32 mouse cellular contexts compared by ENCODE assay signal in genomic region chr5:123986925-123987324, GRCm38 (mm10). TPM values are rescaled to one million over a fixed set of nuclear protein-coding genes. Genes with fewer than 3 reads are reported as not detected.
DNase-seq lines count a peak whose midpoint lies in the region; ATAC-seq and TF ChIP-seq lines count a peak whose summit lies in the region.
"Had no signal": no experiment of that assay in that cellular context is flagged by ENCODE, and none has a peak within 500 bp of the region (broad histone marks: within the 10 kb centered on the region; RNA-seq: fewer than 3 reads in every experiment).

No protein-coding gene starts in this region.

- H3K9ac ChIP-seq in kidney, embryonic 15.5 days, result no peak overlapping the region
- no peak overlapping the region for H3K9ac ChIP-seq in lung, postnatal 0 days (replicated peaks; ENCODE audit: low read depth)
- H3K9ac ChIP-seq: embryonic facial prominence, embryonic 15.5 days; heart, embryonic 12.5 days; liver, postnatal 0 days; midbrain, embryonic 13.5 days; neural tube, embryonic 12.5 days had no signal

- H3K4me3 ChIP-seq in kidney, embryonic 15.5 days (replicated peaks), result no peak overlapping the region
- no peak overlapping the region for H3K4me3 ChIP-seq in lung, postnatal 0 days (ENCODE audit: low read depth, low read length)
- H3K4me3 ChIP-seq: embryonic facial prominence, embryonic 15.5 days; heart, embryonic 12.5 days; hindbrain, embryonic 10.5 days; left cerebral cortex, adult 2 months; megakaryocyte, embryonic 14.5 days; midbrain, embryonic 13.5 days; neural tube, embryonic 12.5 days had no signal

- ATAC-seq in kidney, embryonic 15.5 days (replicated peaks; ENCODE audit: low FRiP score), result peak; percentile 44
- ATAC-seq in lung, postnatal 0 days, result peak; percentile 50
- ATAC-seq: forebrain, embryonic 16.5 days; hindbrain, embryonic 16.5 days; liver, postnatal 0 days; midbrain, embryonic 13.5 days had no signal

- no peak for TF ChIP-seq EP300 in lung, postnatal 0 days (IDR thresholded peaks at IDR 0.05)

- no peaks in the 10 kb centered on the region for H3K9me3 ChIP-seq in kidney, embryonic 15.5 days (replicated peaks)
- H3K9me3 ChIP-seq in lung, postnatal 0 days (ENCODE audit: low read length), result no peaks in the 10 kb centered on the region
- H3K9me3 ChIP-seq: embryonic facial prominence, embryonic 15.5 days; G1E; heart, embryonic 12.5 days; hindbrain, embryonic 10.5 days; megakaryocyte, embryonic 14.5 days; midbrain, embryonic 13.5 days; neural tube, embryonic 12.5 days had no signal

- H3K27me3 ChIP-seq in kidney, embryonic 15.5 days, result no peaks in the 10 kb centered on the region
- no peaks in the 10 kb centered on the region for H3K27me3 ChIP-seq in lung, postnatal 0 days (replicated peaks; ENCODE audit: insufficient read depth, low read length)
- H3K27me3 ChIP-seq: CH12.LX; embryonic facial prominence, embryonic 15.5 days; heart, embryonic 12.5 days had no signal

- WGBS in kidney, embryonic 15.5 days, result 23% methylated on average over 2 of the region's 2 CpGs
- WGBS in lung, postnatal 0 days, result 27% methylated on average over 2 of the region's 2 CpGs

- no peak for DNase-seq in kidney, postnatal 10 days
- DNase-seq in lung, postnatal 0 days (ENCODE audit: low spot score), result no peak
- DNase-seq in lung, postnatal 25 days (ENCODE audit: low spot score), result no peak
- DNase-seq in lung, postnatal 36 days, result peak; percentile 47
- no peak for DNase-seq in liver
- DNase-seq in neural tube, embryonic 10.5 days (ENCODE audit: extremely low spot score, low spot score), result no peak
- DNase-seq: adrenal gland, adult 8-10 months; B cell, adult 2 months; cerebellum, adult 18-20 months; embryo, embryonic 11 days; gastrocnemius, postnatal 14 days; heart, adult 18-20 months; heart, postnatal 10 days; kidney, adult 2 months; liver, postnatal 0 days; right cerebral cortex, postnatal 14 days; spleen, adult 18-20 months; thymus, adult 2 months; thymus, postnatal 4 days had no signal

- no peak for TF ChIP-seq CTCF in lung, postnatal 0 days (IDR thresholded peaks at IDR 0.05)

- H3K36me3 ChIP-seq in kidney, embryonic 15.5 days, result peaks cover 4% of the 10 kb centered on the region; the same call in 1 of the 2 replicates
- no peaks in the 10 kb centered on the region for H3K36me3 ChIP-seq in lung, postnatal 0 days (ENCODE audit: insufficient read depth, low read length)
- H3K36me3 ChIP-seq: heart, embryonic 12.5 days; hindbrain, embryonic 10.5 days; midbrain, embryonic 13.5 days; neural tube, embryonic 12.5 days had no signal

- H3K4me2 ChIP-seq in kidney, embryonic 15.5 days, result no peak overlapping the region
- H3K4me2 ChIP-seq in lung, postnatal 0 days (replicated peaks; ENCODE audit: low read depth, low read length), result no peak overlapping the region
- H3K4me2 ChIP-seq: embryonic facial prominence, embryonic 15.5 days; heart, embryonic 12.5 days; liver, embryonic 11.5 days; midbrain, embryonic 13.5 days; neural tube, embryonic 12.5 days had no signal

- peak overlapping the region; percentile 56 for H3K27ac ChIP-seq in kidney, embryonic 15.5 days
- 0 out of 2 replicates have a peak overlapping the region, but pooled peaks have one; percentile 3 for H3K27ac ChIP-seq in lung, postnatal 0 days (ENCODE audit: low read length)
- H3K27ac ChIP-seq: embryonic facial prominence, embryonic 15.5 days; left cerebral cortex, adult 2 months; midbrain, embryonic 13.5 days; neural tube, embryonic 12.5 days had no signal

- peaks cover 59% of the 10 kb centered on the region for H3K4me1 ChIP-seq in kidney, embryonic 15.5 days
- H3K4me1 ChIP-seq in lung, postnatal 0 days (ENCODE audit: insufficient read depth, low read depth, low read length), result peaks cover 9% of the 10 kb centered on the region; the same call in 1 of the 2 replicates

RNA-seq across cellular contexts. Expression of gene Hip1r, which starts 13.5 kb away (rescaled TPM):
- polyA plus RNA-seq in kidney, embryonic 15.5 days (2015; fragmentation: Nextera tagmentation; extraction: Ambion mirVana), result 18.2 and 20.0 TPM in 2 replicates
- 20.0 and 22.7 TPM in 2 replicates for polyA plus RNA-seq in lung, postnatal 0 days (2015; fragmentation: Nextera tagmentation; extraction: Ambion mirVana)

RNA-seq across cellular contexts. Expression of gene Vps37b, which starts 45.1 kb away (rescaled TPM):
- polyA plus RNA-seq in kidney, embryonic 15.5 days (2015; fragmentation: Nextera tagmentation; extraction: Ambion mirVana), result 33.8 and 35.3 TPM in 2 replicates
- 28.5 and 31.0 TPM in 2 replicates for polyA plus RNA-seq in lung, postnatal 0 days (2015; fragmentation: Nextera tagmentation; extraction: Ambion mirVana)

RNA-seq across cellular contexts. Expression of gene Ccdc62, which starts 56.4 kb away (rescaled TPM):
- polyA plus RNA-seq in kidney, embryonic 15.5 days (2015; fragmentation: Nextera tagmentation; extraction: Ambion mirVana), result 6.0 and 6.9 TPM in 2 replicates
- polyA plus RNA-seq in lung, postnatal 0 days (2015; fragmentation: Nextera tagmentation; extraction: Ambion mirVana), result 5.9 and 6.3 TPM in 2 replicates

RNA-seq across cellular contexts. Expression of gene Gm43518, which starts 59.7 kb away (rescaled TPM):
- polyA plus RNA-seq in kidney, embryonic 15.5 days (2015; fragmentation: Nextera tagmentation; extraction: Ambion mirVana), result 1.7 and 2.9 TPM in 2 replicates
- 0.24 and 1.2 TPM in 2 replicates for polyA plus RNA-seq in lung, postnatal 0 days (2015; fragmentation: Nextera tagmentation; extraction: Ambion mirVana)
- polyA plus RNA-seq: G1E had no signal
